13 mouse cellular contexts compared by ENCODE assay signal in the genomic region with DNA sequence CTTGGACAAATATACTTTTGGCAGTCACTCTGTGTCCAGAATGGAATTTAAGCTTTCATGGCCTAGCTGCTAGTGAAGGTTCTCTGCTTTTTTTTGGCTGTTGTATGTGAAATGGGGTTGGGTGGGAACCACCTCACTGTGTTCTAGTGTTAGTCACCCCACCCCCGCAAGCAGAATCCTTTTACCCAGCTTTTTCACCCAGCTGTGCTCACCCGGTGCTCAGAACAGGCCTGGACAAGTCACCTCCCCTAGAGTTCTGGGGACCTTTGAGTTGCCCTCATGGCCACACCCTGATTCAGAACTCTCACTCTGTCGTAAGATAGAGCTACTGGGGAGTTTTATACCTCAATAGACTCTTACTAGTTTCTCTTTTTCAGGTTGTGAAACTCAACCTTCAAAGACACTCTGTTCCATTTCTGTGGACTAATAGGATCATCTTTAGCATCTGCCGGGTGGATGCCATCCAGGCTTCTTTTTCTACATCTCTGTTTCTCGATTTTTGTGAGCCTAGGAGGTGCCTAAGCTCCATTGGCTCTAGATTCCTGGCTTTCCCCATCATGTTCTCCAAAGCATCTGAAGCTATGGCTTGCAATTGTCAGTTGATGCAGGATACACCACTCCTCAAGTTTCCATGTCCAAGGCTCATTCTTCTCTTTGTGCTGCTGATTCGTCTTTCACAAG. TPM values are rescaled to one million over a fixed set of nuclear protein-coding genes. Genes with fewer than 3 reads are reported as not detected.
A peak's percentile ranks its signal among the peaks of the same experiment; 100 is the strongest.
DNase-seq lines count a peak whose midpoint lies in the region; ATAC-seq and TF ChIP-seq lines count a peak whose summit lies in the region.
"Had no signal": no experiment of that assay in that cellular context is flagged by ENCODE, and none has a peak within 500 bp of the region (broad histone marks: within the 10 kb centered on the region; RNA-seq: fewer than 3 reads in every experiment).

No protein-coding gene starts in this region.

- peaks cover 33% of the 10 kb centered on the region for H3K4me1 ChIP-seq in liver, embryonic 13.5 days (replicated peaks)
- peaks cover 2% of the 10 kb centered on the region; the same call in 1 of the 2 replicates for H3K4me1 ChIP-seq in liver, embryonic 11.5 days (replicated peaks; ENCODE audit: control insufficient read depth, insufficient read depth, low read length)
- H3K4me1 ChIP-seq: embryonic facial prominence, embryonic 15.5 days had no signal

- H3K27ac ChIP-seq in liver, embryonic 13.5 days = no peak overlapping the region
- H3K27ac ChIP-seq in liver, embryonic 11.5 days (ENCODE audit: low read depth, low read length) = no peak overlapping the region
- H3K27ac ChIP-seq in macrophage = peak overlapping the region; percentile 80
- H3K27ac ChIP-seq: embryonic facial prominence, embryonic 15.5 days had no signal

- H3K79me3 ChIP-seq in C2C12 (ENCODE audit: low read depth) = peaks cover 43% of the 10 kb centered on the region

- no peak overlapping the region for H3K4me2 ChIP-seq in liver, embryonic 13.5 days
- no peak overlapping the region for H3K4me2 ChIP-seq in liver, embryonic 11.5 days
- H3K4me2 ChIP-seq: embryonic facial prominence, embryonic 15.5 days had no signal

- no peaks in the 10 kb centered on the region for H3K9me3 ChIP-seq in liver, embryonic 13.5 days (replicated peaks)
- H3K9me3 ChIP-seq in liver, embryonic 11.5 days (ENCODE audit: control insufficient read depth, low read length) = no peaks in the 10 kb centered on the region
- H3K9me3 ChIP-seq: embryonic facial prominence, embryonic 15.5 days had no signal

- no peak for DNase-seq in liver, embryonic 13.5 days
- DNase-seq in liver, embryonic 11.5 days (ENCODE audit: low spot score) = no peak
- DNase-seq in ZHBTc4 (ENCODE audit: low read depth, low spot score) = peak; percentile 62
- DNase-seq in gastrocnemius, postnatal 25 days = no peak
- no peak for DNase-seq in right cerebral cortex, adult 2 months (ENCODE audit: low spot score in 2 of 2)
- DNase-seq in cerebellum, postnatal 36 days = no peak
- DNase-seq: adrenal gland, postnatal 36 days; cerebellum, adult 9-11 months; kidney, adult 9 months; midbrain, embryonic 14.5 days had no signal

- no peaks in the 10 kb centered on the region for H3K36me3 ChIP-seq in liver, embryonic 13.5 days
- H3K36me3 ChIP-seq in liver, embryonic 11.5 days (ENCODE audit: control insufficient read depth, insufficient read depth, low read length) = no peaks in the 10 kb centered on the region
- peaks cover 1% of the 10 kb centered on the region for H3K36me3 ChIP-seq in C2C12 (ENCODE audit: control insufficient read depth, insufficient read depth)
- H3K36me3 ChIP-seq in macrophage (ENCODE audit: inconsistent target) = no peaks in the 10 kb centered on the region
- H3K36me3 ChIP-seq: embryonic facial prominence, embryonic 15.5 days had no signal

- H3K79me2 ChIP-seq in C2C12 (ENCODE audit: control insufficient read depth, insufficient read depth) (peaks cover 51% of the 10 kb centered on the region), macrophage (ENCODE audit: inconsistent target) (peaks cover 65% of the 10 kb centered on the region)

- H3K4me3 ChIP-seq in liver, embryonic 13.5 days (replicated peaks) = no peak overlapping the region
- no peak overlapping the region for H3K4me3 ChIP-seq in liver, embryonic 11.5 days (ENCODE audit: low read depth, low read length)
- H3K4me3 ChIP-seq in C2C12 (ENCODE audit: insufficient read depth, poor library complexity, severe bottlenecking) = peak overlapping the region; percentile 41
- peak overlapping the region; percentile 54 for H3K4me3 ChIP-seq in macrophage (ENCODE audit: inconsistent target)
- H3K4me3 ChIP-seq: embryonic facial prominence, embryonic 15.5 days had no signal

- ATAC-seq in liver, embryonic 13.5 days (ENCODE audit: low read depth) = 0 out of 2 replicates have a peak, but pooled peaks have one; percentile 45
- ATAC-seq in liver, embryonic 11.5 days (replicated peaks; ENCODE audit: low FRiP score) = no peak

- TF ChIP-seq CTCF in C2C12 (IDR thresholded peaks at IDR 0.05; ENCODE audit: control insufficient read depth, insufficient read depth, insufficient read length) = no peak

- 51% methylated on average over 6 of the region's 6 CpGs for WGBS in liver, embryonic 13.5 days (ENCODE audit: insufficient replicate concordance)
- 60% methylated on average over 6 of the region's 6 CpGs for WGBS in liver, embryonic 11.5 days
- 67% methylated on average over 6 of the region's 6 CpGs for WGBS in macrophage (ENCODE audit: missing documents)

- H3K27me3 ChIP-seq in liver, embryonic 13.5 days = no peaks in the 10 kb centered on the region
- no peaks in the 10 kb centered on the region for H3K27me3 ChIP-seq in liver, embryonic 11.5 days (replicated peaks; ENCODE audit: control insufficient read depth, insufficient read depth, low read length)
- H3K27me3 ChIP-seq in C2C12 (ENCODE audit: control insufficient read depth, insufficient read depth, insufficient read length) = no peaks in the 10 kb centered on the region
- H3K27me3 ChIP-seq: embryonic facial prominence, embryonic 15.5 days had no signal

- peak overlapping the region; percentile 78 for H3ac ChIP-seq in C2C12 (ENCODE audit: control insufficient read depth, insufficient read length, low read depth)

- no peak overlapping the region for H3K9ac ChIP-seq in liver, embryonic 13.5 days
- H3K9ac ChIP-seq in liver, embryonic 11.5 days (ENCODE audit: low read depth, low read length) = no peak overlapping the region
- H3K9ac ChIP-seq: embryonic facial prominence, embryonic 15.5 days had no signal

TF ChIP-seq in C2C12, 6 proteins besides CTCF, POLR2A, EP300 and RAD21:
- TF ChIP-seq USF1 (IDR thresholded peaks at IDR 0.05; ENCODE audit: low read depth) (no peak), FOSL1 (IDR thresholded peaks at IDR 0.05; ENCODE audit: insufficient read depth, low read length, poor library complexity, severe bottlenecking) (no peak), MYOG (IDR thresholded peaks at IDR 0.05; ENCODE audit: control insufficient read depth, extremely low read depth, insufficient read length) (no peak), MAX (IDR thresholded peaks at IDR 0.05) (no peak), MYOD1 (IDR thresholded peaks at IDR 0.05; ENCODE audit: control insufficient read depth, insufficient read length, low read depth) (no peak), CEBPB (IDR thresholded peaks at IDR 0.05; ENCODE audit: low read depth) (no peak)
TF ChIP-seq in C2C12: peak in this region for 0.

RNA-seq across cellular contexts. Expression of a gene that starts 3.4 kb away (rescaled TPM):
- 0.08 and 0.16 TPM in 2 replicates for polyA plus RNA-seq in liver, embryonic 13.5 days (2015; fragmentation: Nextera tagmentation; extraction: Ambion mirVana)
- 0.14 and 0.23 TPM in 2 replicates for polyA plus RNA-seq in liver, embryonic 11.5 days (2014; fragmentation: Nextera tagmentation; extraction: Ambion mirVana)
- polyA plus RNA-seq in C2C12 (2012; fragmentation: generic; extraction: Trizol) (8.7 TPM), macrophage (2018) (10.3 to 13.1 TPM (median 11.9 TPM) in 3 replicates)
- 100 to 1,000 TPM in 5 of 26 experiments, 10 to 100 TPM in 21; 28.0 to 147 (median 45.2) TPM for total RNA-seq in macrophage (2018; cell fraction: chromatin; rRNA removed)
- total RNA-seq in macrophage (2018; cell fraction: cytosol; rRNA removed) = 10 to 100 TPM; 11.2 to 55.6 (median 14.9) TPM
- total RNA-seq in macrophage (2018; cell fraction: nucleus; rRNA removed) = 100 to 1,000 TPM in 6 of 26 experiments, 10 to 100 TPM in 20; 23.0 to 146 (median 51.2) TPM
- total RNA-seq in gastrocnemius, postnatal 25 days (2021) = under 1 TPM; 0.15 to 0.38 TPM

RNA-seq across cellular contexts. Expression of a gene that starts 6.2 kb away (rescaled TPM):
- 38.1 and 41.2 TPM in 2 replicates for polyA plus RNA-seq in liver, embryonic 13.5 days (2015; fragmentation: Nextera tagmentation; extraction: Ambion mirVana)
- 92.0 and 92.1 TPM in 2 replicates for polyA plus RNA-seq in liver, embryonic 11.5 days (2014; fragmentation: Nextera tagmentation; extraction: Ambion mirVana)
- polyA plus RNA-seq in C2C12 (2012; fragmentation: generic; extraction: Trizol) (52.2 TPM), macrophage (2018) (22.0 to 44.8 TPM (median 35.9 TPM) in 3 replicates)
- 10 to 100 TPM in 25 of 26 experiments, 1 to 10 TPM in 1; 9.4 to 23.4 (median 14.9) TPM for total RNA-seq in macrophage (2018; cell fraction: chromatin; rRNA removed)
- 10 to 100 TPM; 32.4 to 51.8 (median 39.2) TPM for total RNA-seq in macrophage (2018; cell fraction: cytosol; rRNA removed)
- total RNA-seq in macrophage (2018; cell fraction: nucleus; rRNA removed) = 10 to 100 TPM; 16.6 to 51.0 (median 30.7) TPM
- total RNA-seq in gastrocnemius, postnatal 25 days (2021) = 10 to 100 TPM; 16.9 to 19.6 TPM

RNA-seq across cellular contexts. Expression of a gene that starts 25.8 kb away (rescaled TPM):
- polyA plus RNA-seq in liver, embryonic 13.5 days (2015; fragmentation: Nextera tagmentation; extraction: Ambion mirVana) = 8.4 and 9.2 TPM in 2 replicates
- polyA plus RNA-seq in liver, embryonic 11.5 days (2014; fragmentation: Nextera tagmentation; extraction: Ambion mirVana) = 0.79 and 1.4 TPM in 2 replicates
- 3.0 TPM for polyA plus RNA-seq in C2C12 (2012; fragmentation: generic; extraction: Trizol)
- 10 to 100 TPM in 1 of 26 experiments, 1 to 10 TPM in 4, under 1 TPM in 2, not detected in 19; 0.56 to 19.4 (median 1.3) TPM for total RNA-seq in macrophage (2018; cell fraction: chromatin; rRNA removed)
- 1 to 10 TPM in 5 of 26 experiments, under 1 TPM in 12, not detected in 9; 0.14 to 1.8 (median 0.55) TPM for total RNA-seq in macrophage (2018; cell fraction: cytosol; rRNA removed)
- 1 to 10 TPM in 6 of 26 experiments, under 1 TPM in 11, not detected in 9; 0.30 to 9.4 (median 0.69) TPM for total RNA-seq in macrophage (2018; cell fraction: nucleus; rRNA removed)
- polyA plus RNA-seq in macrophage (2018) = not detected in 3 replicates
- 1 to 10 TPM; 3.0 to 3.6 TPM for total RNA-seq in gastrocnemius, postnatal 25 days (2021)

Comparison
In these comparisons a context has a peak if more than half of its experiments do, and no peak if none do; other contexts are left out.
1. H3K4me3 ChIP-seq: peak in C2C12 (single experiment) and macrophage (single experiment); none in liver, embryonic 13.5 days (single experiment) and liver, embryonic 11.5 days (single experiment).